Mouse (Mus musculus) spleen, adult 2 months (tissue): ENCODE results near the gene Kansl2. TPM values are rescaled to one million over a fixed set of nuclear protein-coding genes. Genes with fewer than 3 reads are reported as not detected.

Experiments
- DNase-seq, 2 experiments: peaks; one replicate each; pipeline versions ENCODE4 v3.0.0 to v3.0.0-alpha.2; 2012 to 2021; ENCODE audit warnings: low spot score in 2 of 2, low read depth in 1 of 2
- H3K27ac ChIP-seq: fragments of 200-500 bp; 2 replicates; pipeline ENCODE4 v1.5.1; 2012; ENCODE audit warnings: low read length, inconsistent platforms; ENCODE audit not compliant: insufficient read depth
- H3K27me3 ChIP-seq: fragments of 200-500 bp; 2 replicates; pipeline ENCODE4 v1.6.1; 2012; ENCODE audit warnings: mild to moderate bottlenecking, moderate library complexity, low read length, inconsistent platforms; ENCODE audit not compliant: control insufficient read depth, insufficient read depth
- H3K36me3 ChIP-seq: fragments of 200-500 bp; 2 replicates; pipeline ENCODE4 v1.6.1; 2012; ENCODE audit warnings: mild to moderate bottlenecking, low read length, inconsistent platforms; ENCODE audit not compliant: control insufficient read depth, insufficient read depth
- H3K4me1 ChIP-seq: fragments of 200-500 bp; 2 replicates; pipeline ENCODE4 v1.6.1; 2011; ENCODE audit warnings: inconsistent platforms; ENCODE audit not compliant: control insufficient read depth, insufficient read depth, insufficient read length
- H3K4me3 ChIP-seq: fragments of 200-500 bp; 2 replicates; pipeline ENCODE4 v1.5.1; 2011; ENCODE audit warnings: mild to moderate bottlenecking, inconsistent platforms; ENCODE audit not compliant: insufficient read depth, insufficient read length; ENCODE audit errors: extremely low read depth
- CTCF ChIP-seq: fragments of 200-500 bp; IDR thresholded peaks from 2 replicates; pipeline ENCODE4 v1.5.1; 2011; ENCODE audit warnings: mild to moderate bottlenecking, inconsistent platforms; ENCODE audit not compliant: insufficient read depth, insufficient read length, insufficient replicate concordance; ENCODE audit errors: extremely low read depth
- POLR2A ChIP-seq: fragments of 200-500 bp; IDR thresholded peaks from 2 replicates; pipeline ENCODE4 v1.6.1; 2011; ENCODE audit warnings: low read depth, low read length, inconsistent platforms
- WGBS: fragments of 180-500 bp; shearing (Covaris S2); methylation state at CpG from one replicate; pipeline ENCODE4 v1.1.7; 2018; 5-methylcytosine and 5-hydroxymethylcytosine counted together
- polyA plus RNA-seq: library from polyadenylated mRNA; depleted of rRNA; stranded (reverse); fragments of >200 nt; gene quantifications from 2 replicates; pipeline ENCODE4 v1.2.3, GENCODE M21; 2012

Gene Kansl2
- polyA plus RNA-seq, 1 experiment = 28.9 TPM

DNA sequence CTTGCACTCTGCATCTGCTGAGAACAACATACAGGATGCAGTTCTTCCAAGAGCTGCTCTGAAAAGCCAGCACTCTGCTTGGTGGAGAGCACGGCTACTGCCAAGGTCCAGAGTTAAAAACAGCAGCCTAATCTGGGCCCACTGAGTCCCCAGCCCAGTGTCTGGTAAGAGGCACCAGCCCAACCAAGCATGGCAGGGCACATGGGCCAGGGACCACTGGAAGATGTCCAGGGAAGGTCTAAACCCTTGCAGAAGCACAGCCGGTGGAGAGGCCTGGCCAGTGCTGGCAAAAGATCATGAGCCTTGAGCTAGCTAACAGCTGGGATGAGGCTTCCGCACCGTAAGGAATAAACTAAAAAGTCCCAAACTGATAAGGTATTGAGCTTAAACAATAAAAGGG is 21.8 kb upstream of the Kansl2 start:
- H3K4me3 ChIP-seq = no peak overlapping the region
- no peak overlapping the region for H3K27ac ChIP-seq
- TF ChIP-seq POLR2A (no peak), CTCF (no peak)
- DNase-seq = no peak
- no peaks in the 10 kb centered on the region for H3K27me3 ChIP-seq
- peaks cover 31% of the 10 kb centered on the region for H3K36me3 ChIP-seq
- no peaks in the 10 kb centered on the region for H3K4me1 ChIP-seq
- 95% methylated on average over 4 of the region's 4 CpGs for WGBS

DNA sequence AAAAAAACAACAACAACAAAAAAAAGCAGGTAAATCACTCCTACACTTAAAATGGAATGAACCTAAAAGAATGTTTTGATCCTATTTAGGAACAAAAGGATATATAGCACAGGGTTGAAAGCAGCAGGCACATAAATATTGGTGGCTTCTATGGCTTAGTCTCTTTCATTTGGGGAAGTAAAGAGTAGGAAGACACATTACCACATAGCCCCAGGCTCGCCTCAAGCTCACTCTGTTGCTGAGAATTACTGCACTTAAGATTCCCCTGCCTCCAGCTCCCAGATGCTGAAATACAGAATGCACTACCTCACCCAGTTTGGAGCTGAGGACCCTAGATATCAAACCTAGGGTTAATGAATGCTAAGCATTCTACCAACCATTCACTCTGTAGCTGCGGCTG is 18.7 kb upstream of the Kansl2 start:
- DNase-seq = no peak
- Histone ChIP-seq H3K36me3 (peaks cover 39% of the 10 kb centered on the region), H3K27ac (no peak overlapping the region), H3K4me3 (no peak overlapping the region), H3K4me1 (no peaks in the 10 kb centered on the region), H3K27me3 (no peaks in the 10 kb centered on the region)
- TF ChIP-seq CTCF (no peak), POLR2A (no peak)
- WGBS = 87% methylated on average over 2 of the region's 2 CpGs

DNA sequence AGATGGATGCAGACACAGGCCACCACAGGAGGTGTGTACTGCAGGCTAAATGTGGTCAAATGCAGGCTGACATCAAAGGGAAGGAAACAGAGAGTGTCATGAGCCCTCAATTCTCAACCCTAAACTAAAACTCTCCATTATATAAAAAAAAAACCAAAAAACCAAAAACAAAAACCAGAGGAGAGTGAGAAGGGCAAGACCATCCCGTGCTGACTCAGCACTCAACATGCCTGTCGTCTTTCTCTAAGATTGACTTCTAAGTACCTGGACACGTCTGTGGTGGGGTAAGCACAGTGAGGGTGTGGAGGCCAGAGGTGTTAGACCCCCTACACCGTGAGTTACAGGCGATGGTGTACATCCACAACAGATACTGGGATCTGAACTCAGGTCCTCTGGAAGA is 12.8 kb upstream of the Kansl2 start:
- no peaks in the 10 kb centered on the region for H3K27me3 ChIP-seq
- WGBS = 95% methylated on average over 5 of the region's 5 CpGs
- H3K4me3 ChIP-seq = no peak overlapping the region
- peaks cover 53% of the 10 kb centered on the region for H3K36me3 ChIP-seq
- TF ChIP-seq CTCF (no peak), POLR2A (no peak)
- no peak overlapping the region for H3K27ac ChIP-seq
- DNase-seq = no peak
- no peaks in the 10 kb centered on the region for H3K4me1 ChIP-seq

DNA sequence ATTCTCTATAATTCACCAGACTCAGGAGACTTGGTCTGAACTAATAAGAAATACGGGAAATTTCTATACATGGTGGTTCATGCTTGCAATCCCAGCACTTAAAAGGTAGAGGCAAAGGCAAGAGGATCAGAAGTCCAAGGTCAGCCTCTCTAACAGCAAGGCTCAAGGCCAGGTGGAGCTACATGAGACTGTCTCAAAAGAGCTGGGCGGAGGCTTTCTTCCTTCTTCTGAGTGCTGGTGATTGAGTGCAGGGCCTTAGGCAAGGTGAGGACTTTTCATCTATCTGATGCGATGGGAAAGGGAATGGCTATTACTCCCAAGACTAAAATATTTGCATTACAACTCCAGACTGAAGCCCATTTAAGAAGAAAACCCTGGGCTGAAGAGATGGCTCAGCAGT is 11.1 kb upstream of the Kansl2 start:
- TF ChIP-seq POLR2A = no peak
- TF ChIP-seq CTCF = no peak
- Histone ChIP-seq H3K36me3 (peaks cover 45% of the 10 kb centered on the region), H3K27ac (no peak overlapping the region), H3K27me3 (no peaks in the 10 kb centered on the region), H3K4me1 (no peaks in the 10 kb centered on the region), H3K4me3 (no peak overlapping the region)
- DNase-seq = no peak
- WGBS = 97% methylated on average over 3 of the region's 3 CpGs

DNA sequence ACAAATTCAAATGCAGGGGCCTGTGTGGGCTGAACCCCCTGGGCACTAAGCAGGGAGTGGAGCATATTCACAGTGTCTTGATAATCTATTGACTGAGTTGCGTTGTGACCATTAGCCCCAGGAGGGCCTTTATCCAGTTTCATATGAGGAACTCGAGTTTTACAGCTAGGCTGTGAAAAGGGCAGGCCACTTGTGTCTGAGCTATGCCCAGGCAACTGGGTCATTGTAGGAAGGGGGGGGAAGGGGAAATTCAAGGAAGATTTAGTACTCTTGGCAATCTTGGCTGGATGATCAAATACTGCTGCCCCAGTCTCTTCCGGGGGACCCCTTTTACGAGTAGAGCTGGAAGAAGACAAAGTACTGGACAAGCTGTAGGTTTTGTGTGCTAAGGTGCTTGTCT is 9.3 kb upstream of the Kansl2 start:
- Histone ChIP-seq H3K27me3 (no peaks in the 10 kb centered on the region), H3K4me1 (no peaks in the 10 kb centered on the region), H3K27ac (no peak overlapping the region), H3K4me3 (no peak overlapping the region), H3K36me3 (peaks cover 37% of the 10 kb centered on the region)
- DNase-seq = no peak
- WGBS = 87% methylated on average over 4 of the region's 4 CpGs
- TF ChIP-seq CTCF (no peak), POLR2A (no peak)

DNA sequence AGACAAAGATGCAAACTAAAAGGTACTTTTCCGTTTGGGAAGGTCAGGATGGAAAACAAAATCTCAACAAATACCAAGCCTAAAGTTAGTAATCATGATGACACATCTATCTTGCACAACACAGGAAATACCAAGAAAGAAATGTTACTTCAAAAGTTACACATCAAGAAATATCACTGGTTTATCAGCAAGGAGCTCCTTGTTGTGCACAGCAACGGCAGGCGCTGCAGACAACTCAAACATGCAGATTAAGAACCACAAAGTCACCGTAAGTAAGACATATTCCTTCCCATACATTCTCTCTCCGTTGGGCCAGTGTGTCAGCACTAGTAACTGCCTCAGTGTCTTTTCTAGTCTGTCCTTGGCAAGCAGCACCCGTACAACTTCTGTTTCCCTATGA is 7.0 kb upstream of the Kansl2 start:
- WGBS = 63% methylated on average over 6 of the region's 6 CpGs
- H3K4me1 ChIP-seq = no peaks in the 10 kb centered on the region
- H3K27me3 ChIP-seq = no peaks in the 10 kb centered on the region
- no peak overlapping the region for H3K27ac ChIP-seq
- H3K36me3 ChIP-seq = peaks cover 33% of the 10 kb centered on the region
- H3K4me3 ChIP-seq = no peak overlapping the region
- no peak for DNase-seq
- TF ChIP-seq POLR2A (no peak), CTCF (no peak)

DNA sequence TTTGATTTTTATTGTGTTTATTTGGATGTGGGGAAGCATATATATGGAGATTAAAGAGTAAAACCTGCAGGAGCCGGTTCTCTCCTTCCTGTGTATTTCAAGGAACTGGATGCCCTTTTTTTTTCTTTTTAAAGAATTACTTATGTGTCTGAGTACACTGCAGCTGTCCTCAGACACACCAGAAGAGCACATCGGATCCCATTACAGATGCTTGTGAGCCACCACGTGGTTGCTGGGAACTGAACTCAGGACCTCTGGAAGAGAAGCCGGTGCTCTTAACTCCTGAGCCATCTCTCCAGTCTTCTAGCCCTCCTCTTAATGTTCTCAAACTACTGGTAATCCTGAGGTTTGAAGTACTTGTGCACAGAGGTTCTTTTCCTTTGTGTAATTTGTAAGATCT is 3.9 kb upstream of the Kansl2 start:
- Histone ChIP-seq H3K27ac (no peak overlapping the region), H3K36me3 (peaks cover 9% of the 10 kb centered on the region), H3K27me3 (no peaks in the 10 kb centered on the region), H3K4me3 (no peak overlapping the region), H3K4me1 (peaks cover 1% of the 10 kb centered on the region; the same call in 1 of the 2 replicates)
- 90% methylated on average over 4 of the region's 4 CpGs for WGBS
- no peak for DNase-seq
- TF ChIP-seq CTCF (no peak), POLR2A (no peak)
